Mouse (Mus musculus): ENCODE data around the gene Itga6. TPM values are rescaled to one million over a fixed set of nuclear protein-coding genes. Genes with fewer than 3 reads are reported as not detected.
"Not testable (repeated sequence)": the region's sequence is repeated elsewhere in the genome, so short reads cannot be mapped to it uniquely, and the experiment has no call there.

Gene Itga6
- polyA plus RNA-seq, 1 experiment from 2014 or later: 61.8 TPM

DNA sequence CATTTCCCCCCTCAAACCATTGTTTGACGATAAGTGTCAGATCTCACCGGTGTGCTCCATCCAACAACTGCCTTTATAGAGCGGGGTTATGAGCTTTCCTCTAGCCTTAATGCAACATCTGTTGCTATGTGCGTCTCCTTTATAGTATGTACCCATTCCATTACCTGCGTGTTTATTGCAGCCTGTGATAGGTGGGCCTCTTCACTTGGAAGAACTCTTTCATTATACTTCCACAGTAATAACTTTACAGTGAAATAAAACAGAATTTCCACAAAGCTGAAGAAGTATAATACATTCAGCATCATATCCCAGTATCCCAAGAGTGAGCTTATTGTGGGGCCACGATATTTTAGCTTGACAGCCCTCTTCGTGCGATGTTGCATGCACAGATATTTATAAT, 90.1 kb downstream of the Itga6 start:
- Histone ChIP-seq H3K36me3 (no peaks in the 10 kb centered on the region), H3K27me3 (replicated peaks) (no peaks in the 10 kb centered on the region), H3K27ac (no peak overlapping the region), H3K4me2 (no peak overlapping the region), H3K9ac (no peak overlapping the region), H3K9me3 (no peaks in the 10 kb centered on the region), H3K4me3 (replicated peaks) (no peak overlapping the region), H3K4me1 (no peaks in the 10 kb centered on the region)
- no peak for ATAC-seq (ENCODE audit: insufficient read depth, low FRiP score, low read depth)
- WGBS: 75% methylated on average over 8 of the region's 8 CpGs

DNA sequence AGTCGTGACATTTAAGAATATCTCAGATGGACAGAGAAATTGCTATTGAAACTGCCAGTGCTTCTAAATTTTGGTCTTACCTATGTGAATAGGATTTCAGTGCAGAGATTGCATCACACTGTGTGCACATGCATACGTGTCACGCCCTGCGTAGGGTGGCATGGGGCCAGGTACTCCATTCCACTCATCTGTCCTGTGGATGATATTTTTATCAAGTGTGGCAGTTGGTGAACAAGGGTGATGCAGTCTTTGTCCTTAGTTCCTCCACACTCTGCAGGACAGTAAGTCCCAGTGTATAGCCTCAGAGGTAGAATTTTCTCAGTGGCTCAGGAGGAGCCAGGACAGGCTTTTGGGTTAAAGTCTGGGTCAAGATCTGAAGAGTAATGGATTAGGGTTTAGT, 90.8 kb downstream of the Itga6 start:
- Histone ChIP-seq H3K9me3 (no peaks in the 10 kb centered on the region), H3K4me3 (replicated peaks) (no peak overlapping the region), H3K27me3 (replicated peaks) (no peaks in the 10 kb centered on the region), H3K9ac (no peak overlapping the region), H3K4me1 (no peaks in the 10 kb centered on the region), H3K36me3 (no peaks in the 10 kb centered on the region), H3K4me2 (no peak overlapping the region), H3K27ac (no peak overlapping the region)
- WGBS: 83% methylated on average over 4 of the region's 4 CpGs
- no peak for ATAC-seq (ENCODE audit: insufficient read depth, low FRiP score, low read depth)

DNA sequence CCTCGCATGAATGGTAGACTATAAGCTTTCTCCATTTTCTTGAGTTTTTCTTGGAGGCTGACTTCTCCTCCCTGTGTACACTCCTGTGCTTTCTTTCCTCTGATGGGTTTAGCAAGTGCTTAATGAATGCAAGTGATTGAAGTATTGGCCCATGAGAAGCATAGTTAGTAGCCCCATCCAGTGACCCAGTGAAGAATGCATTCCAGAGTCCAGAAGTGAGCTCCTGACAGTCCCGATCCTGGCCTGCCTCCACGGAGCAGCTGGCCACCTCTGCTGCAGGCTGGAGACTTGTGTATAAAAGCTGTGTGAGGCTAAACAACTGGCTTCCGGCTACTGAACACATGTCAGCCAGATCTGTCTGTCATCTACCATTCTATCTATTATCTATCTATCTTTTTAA, 91.8 kb downstream of the Itga6 start:
- WGBS: 46% methylated on average over 4 of the region's 4 CpGs
- no peaks in the 10 kb centered on the region for H3K27me3 ChIP-seq (replicated peaks)
- H3K27ac ChIP-seq: no peak overlapping the region
- no peaks in the 10 kb centered on the region for H3K36me3 ChIP-seq
- H3K4me3 ChIP-seq (replicated peaks): no peak overlapping the region
- H3K9ac ChIP-seq: no peak overlapping the region
- H3K9me3 ChIP-seq: no peaks in the 10 kb centered on the region
- no peak overlapping the region for H3K4me2 ChIP-seq
- ATAC-seq (ENCODE audit: insufficient read depth, low FRiP score, low read depth): no peak
- no peaks in the 10 kb centered on the region for H3K4me1 ChIP-seq

DNA sequence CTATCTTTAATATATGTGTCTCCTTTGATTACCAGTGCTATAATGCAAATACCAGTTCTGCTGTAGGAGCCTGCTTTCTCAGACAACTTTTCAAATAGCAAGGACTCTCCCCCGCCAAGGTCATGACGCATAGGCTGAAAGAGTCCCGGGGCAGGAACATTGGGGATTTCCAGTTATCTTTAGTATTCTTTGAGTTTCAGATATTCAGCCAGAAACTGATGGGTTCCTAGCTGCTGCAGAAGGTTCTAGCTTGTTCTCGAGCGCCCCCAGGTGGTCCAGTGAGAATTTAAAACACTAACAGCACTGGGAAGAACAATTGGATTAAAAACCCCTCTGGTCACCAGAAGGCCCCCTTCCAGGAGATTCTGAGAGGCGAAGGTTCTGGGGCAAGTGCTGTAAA, 92.4 kb downstream of the Itga6 start:
- H3K36me3 ChIP-seq: no peaks in the 10 kb centered on the region
- 30% methylated on average over 6 of the region's 6 CpGs for WGBS

DNA sequence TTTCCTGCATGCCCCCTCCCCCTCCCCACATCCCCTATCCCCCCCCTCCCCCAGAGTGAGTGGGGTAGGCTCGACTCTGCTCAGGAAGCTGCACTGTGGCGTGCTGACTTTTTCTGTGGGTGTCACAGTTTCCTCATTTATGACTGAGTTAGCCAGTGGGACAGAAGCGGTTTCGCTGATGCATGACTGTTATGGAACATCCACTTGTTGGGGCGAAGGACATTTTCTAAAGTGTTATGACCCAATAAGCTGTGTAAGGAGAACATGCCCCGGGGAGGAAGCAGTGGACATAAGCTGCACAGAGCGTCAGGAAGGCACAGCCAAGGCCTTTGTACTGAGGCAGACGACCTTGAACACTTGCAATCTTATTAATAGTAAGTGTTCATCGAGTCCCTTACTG, 97.9 kb downstream of the Itga6 start:
- Histone ChIP-seq H3K27me3 (replicated peaks) (no peaks in the 10 kb centered on the region), H3K36me3 (peaks cover 5% of the 10 kb centered on the region; the same call in 1 of the 2 replicates), H3K9ac (no peak overlapping the region), H3K4me2 (no peak overlapping the region), H3K4me1 (no peaks in the 10 kb centered on the region), H3K9me3 (no peaks in the 10 kb centered on the region), H3K4me3 (replicated peaks) (no peak overlapping the region), H3K27ac (no peak overlapping the region)
- no peak for ATAC-seq (ENCODE audit: insufficient read depth, low FRiP score, low read depth)
- 73% methylated on average over 9 of the region's 9 CpGs for WGBS

More for the DNA sequence above, 92.4 kb downstream of the Itga6 start:
- H3K4me2 ChIP-seq: no peak overlapping the region
- no peak overlapping the region for H3K4me3 ChIP-seq (replicated peaks)
- ATAC-seq (ENCODE audit: insufficient read depth, low FRiP score, low read depth): no peak
- no peak overlapping the region for H3K9ac ChIP-seq
- no peaks in the 10 kb centered on the region for H3K4me1 ChIP-seq
- H3K9me3 ChIP-seq: no peaks in the 10 kb centered on the region
- no peak overlapping the region for H3K27ac ChIP-seq
- H3K27me3 ChIP-seq (replicated peaks): no peaks in the 10 kb centered on the region

DNA sequence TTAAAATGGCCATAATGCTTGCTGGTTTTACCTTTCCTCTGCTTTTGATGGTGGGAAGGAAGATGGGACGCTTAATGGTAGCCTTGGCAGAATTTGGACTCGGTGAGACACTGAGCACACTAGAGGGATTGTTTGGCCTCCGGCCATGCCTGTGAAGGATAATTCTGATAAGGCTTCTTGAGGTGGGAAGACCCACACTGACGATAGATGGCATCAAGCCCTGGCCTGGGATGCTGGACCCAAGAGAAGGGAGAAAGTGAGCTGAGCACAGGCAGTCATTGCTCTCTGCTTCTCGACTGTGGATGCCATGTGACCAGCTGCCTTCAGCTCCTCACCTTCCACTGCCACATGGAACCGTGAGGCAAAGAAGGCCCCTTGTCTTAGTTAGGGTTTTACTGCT, 99.5 kb downstream of the Itga6 start:
- WGBS: 86% methylated on average over 6 of the region's 6 CpGs
- ATAC-seq (ENCODE audit: insufficient read depth, low FRiP score, low read depth): no peak
- H3K27ac ChIP-seq: no peak overlapping the region
- no peak overlapping the region for H3K9ac ChIP-seq
- H3K27me3 ChIP-seq (replicated peaks): no peaks in the 10 kb centered on the region
- H3K4me3 ChIP-seq (replicated peaks): no peak overlapping the region
- H3K9me3 ChIP-seq: no peaks in the 10 kb centered on the region
- peaks cover 5% of the 10 kb centered on the region; the same call in 1 of the 2 replicates for H3K36me3 ChIP-seq
- no peak overlapping the region for H3K4me2 ChIP-seq
- H3K4me1 ChIP-seq: no peaks in the 10 kb centered on the region

DNA sequence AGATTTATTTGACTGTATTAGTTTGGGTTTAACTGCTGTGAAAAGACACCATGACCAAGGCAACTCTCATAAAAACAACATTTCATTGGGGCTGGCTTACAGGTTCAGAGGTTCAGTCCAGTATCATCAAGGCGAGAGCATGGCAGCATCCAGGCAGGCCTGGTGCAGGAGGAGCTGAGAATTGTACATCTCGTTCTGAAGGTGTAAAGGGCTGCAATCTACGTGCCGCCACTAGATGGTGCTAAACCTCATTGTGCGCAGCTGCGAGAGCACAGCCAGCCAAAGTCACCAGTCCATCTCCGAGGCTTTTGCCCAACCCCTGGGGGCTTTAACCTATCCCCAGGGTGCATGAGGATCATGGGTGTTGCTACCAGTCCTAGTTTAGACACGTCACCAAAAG, 106.7 kb downstream of the Itga6 start:
- not testable (repeated sequence) for H3K36me3 ChIP-seq; H3K4me2 ChIP-seq; H3K4me3 ChIP-seq (replicated peaks); H3K9me3 ChIP-seq; ATAC-seq (ENCODE audit: insufficient read depth, low FRiP score, low read depth); H3K27me3 ChIP-seq (replicated peaks); H3K4me1 ChIP-seq; H3K27ac ChIP-seq; H3K9ac ChIP-seq
- WGBS: 2% methylated on average over 7 of the region's 8 CpGs

DNA sequence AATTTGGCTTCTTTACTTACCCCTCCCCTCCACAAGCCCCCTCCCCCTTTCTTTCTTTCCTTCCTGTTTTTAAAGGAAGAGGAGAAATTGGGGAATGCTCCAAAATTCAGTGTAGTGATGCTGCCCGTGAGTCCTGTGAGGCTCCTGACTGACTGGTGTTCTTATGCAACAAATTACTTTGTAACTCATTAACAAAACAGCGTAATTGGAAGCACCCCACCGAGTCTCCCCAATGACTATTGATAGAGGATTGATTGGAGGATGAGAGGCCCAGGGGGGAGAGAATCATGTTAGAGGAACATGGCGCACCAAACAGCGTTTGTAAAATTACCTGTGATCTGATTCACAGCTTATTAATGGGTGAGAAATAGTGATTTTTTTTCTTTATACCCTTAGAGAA, 109.7 kb downstream of the Itga6 start:
- Histone ChIP-seq H3K27ac (no peak overlapping the region), H3K9ac (no peak overlapping the region), H3K9me3 (no peaks in the 10 kb centered on the region), H3K4me3 (replicated peaks) (no peak overlapping the region), H3K27me3 (replicated peaks) (no peaks in the 10 kb centered on the region), H3K36me3 (no peaks in the 10 kb centered on the region), H3K4me2 (no peak overlapping the region), H3K4me1 (no peaks in the 10 kb centered on the region)
- WGBS: 77% methylated on average over 5 of the region's 5 CpGs
- no peak for ATAC-seq (ENCODE audit: insufficient read depth, low FRiP score, low read depth)

DNA sequence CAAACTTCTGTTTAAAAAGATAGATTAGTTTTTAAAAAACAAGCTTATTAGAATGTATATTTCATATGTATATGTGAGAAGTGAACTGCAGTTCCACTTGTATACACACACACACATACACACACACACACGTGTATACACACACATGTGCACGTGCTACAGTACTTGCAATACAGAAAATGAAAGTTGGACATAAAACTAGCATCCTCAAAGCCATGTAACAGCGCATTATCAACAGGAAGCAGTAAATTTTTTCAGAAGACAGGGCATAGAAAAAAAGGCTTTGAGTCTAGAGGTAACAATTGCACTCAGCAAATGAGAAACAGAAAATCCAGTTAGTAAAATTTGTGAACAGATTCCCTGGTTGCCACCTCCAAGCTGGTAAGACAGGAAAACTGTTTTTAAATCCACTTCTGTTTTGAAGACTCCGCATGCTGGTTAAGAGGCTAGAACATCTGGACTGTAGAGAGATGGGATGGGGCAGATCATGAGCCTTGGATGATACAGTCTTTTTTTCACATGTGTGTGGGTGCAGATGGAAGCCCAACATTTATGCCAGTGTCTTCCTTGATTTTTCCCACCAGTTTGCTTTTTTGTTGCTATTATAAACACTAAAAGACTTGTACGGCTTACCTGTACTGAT, 118.2 kb downstream of the Itga6 start:
- Histone ChIP-seq H3K4me3 (replicated peaks) (no peak overlapping the region), H3K4me1 (no peaks in the 10 kb centered on the region), H3K36me3 (no peaks in the 10 kb centered on the region), H3K4me2 (no peak overlapping the region), H3K9me3 (no peaks in the 10 kb centered on the region), H3K27me3 (replicated peaks) (no peaks in the 10 kb centered on the region), H3K27ac (no peak overlapping the region), H3K9ac (no peak overlapping the region)
- ATAC-seq (ENCODE audit: insufficient read depth, low FRiP score, low read depth): no peak
- 77% methylated on average over 5 of the region's 5 CpGs for WGBS

DNA sequence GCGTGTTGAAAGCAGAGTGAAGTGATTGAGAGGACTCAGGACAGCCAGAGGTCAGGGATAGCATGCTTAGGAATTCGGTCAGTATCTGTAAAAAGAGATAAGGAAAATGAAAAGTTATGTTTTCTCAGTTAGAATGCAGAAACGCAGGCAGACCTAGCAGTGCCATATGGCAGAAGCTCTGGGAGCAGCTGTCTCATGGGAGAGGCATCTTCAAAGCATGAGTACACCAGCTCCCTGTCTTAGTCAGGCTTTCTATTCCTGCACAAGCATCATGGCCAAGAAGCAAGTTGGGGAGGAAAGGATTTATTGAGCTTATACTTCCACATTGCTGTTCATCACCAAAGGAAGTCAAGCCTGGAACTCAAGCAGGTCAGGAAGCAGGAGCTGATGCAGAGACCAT, 119.6 kb downstream of the Itga6 start:
- WGBS: 38% methylated on average over 3 of the region's 3 CpGs
- H3K27me3 ChIP-seq (replicated peaks): no peaks in the 10 kb centered on the region
- no peaks in the 10 kb centered on the region for H3K36me3 ChIP-seq
- ATAC-seq (ENCODE audit: insufficient read depth, low FRiP score, low read depth): no peak
- no peaks in the 10 kb centered on the region for H3K4me1 ChIP-seq
- no peak overlapping the region for H3K4me2 ChIP-seq
- no peaks in the 10 kb centered on the region for H3K9me3 ChIP-seq
- H3K4me3 ChIP-seq (replicated peaks): no peak overlapping the region
- H3K27ac ChIP-seq: no peak overlapping the region
- no peak overlapping the region for H3K9ac ChIP-seq

DNA sequence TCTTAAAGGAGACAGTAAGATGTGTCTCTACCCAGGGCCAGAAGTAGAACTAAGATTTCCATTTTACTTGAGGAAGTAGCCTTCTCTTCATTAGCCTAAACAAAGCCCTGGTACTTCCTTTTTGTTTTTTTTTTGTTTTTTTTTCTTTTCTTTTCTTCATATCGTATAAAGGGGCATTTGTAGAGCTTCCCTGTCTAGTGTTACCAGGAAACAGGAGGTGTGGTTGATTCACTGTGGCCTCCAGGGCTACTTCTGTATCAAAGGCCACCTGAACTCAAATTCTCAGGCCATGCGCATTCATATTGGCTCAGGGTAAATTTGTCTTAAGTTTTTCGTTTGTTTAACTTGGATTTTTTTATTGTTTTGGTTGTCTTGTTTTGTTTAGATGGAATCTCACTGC, 120.5 kb downstream of the Itga6 start:
- Histone ChIP-seq H3K4me3 (replicated peaks) (no peak overlapping the region), H3K9me3 (no peaks in the 10 kb centered on the region), H3K27ac (no peak overlapping the region), H3K4me2 (no peak overlapping the region), H3K4me1 (no peaks in the 10 kb centered on the region), H3K27me3 (replicated peaks) (no peaks in the 10 kb centered on the region), H3K36me3 (no peaks in the 10 kb centered on the region), H3K9ac (no peak overlapping the region)
- ATAC-seq (ENCODE audit: insufficient read depth, low FRiP score, low read depth): no peak
- 64% methylated on average over 3 of the region's 3 CpGs for WGBS

DNA sequence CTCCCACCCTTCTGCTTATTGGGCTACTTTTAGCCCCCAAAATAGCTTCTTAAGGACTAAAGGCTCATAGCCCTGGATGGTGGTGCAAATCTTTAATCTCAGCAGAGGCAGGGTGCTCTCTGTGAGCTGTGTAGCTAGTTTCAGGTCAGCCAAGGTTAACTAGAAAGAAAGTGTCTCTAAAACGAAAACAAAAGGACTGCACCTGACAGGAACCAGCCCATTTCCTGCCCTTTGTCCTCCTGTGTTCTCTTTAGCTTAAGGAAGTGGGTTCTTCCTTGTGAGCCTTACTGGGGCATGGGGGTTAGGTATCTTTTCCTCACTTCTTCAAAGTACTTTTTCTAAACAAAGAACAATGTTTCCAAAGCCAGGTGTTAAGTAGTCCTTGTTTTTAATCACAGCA, 121.1 kb downstream of the Itga6 start:
- WGBS: 13% methylated on average over 1 of the region's 1 CpGs
- Histone ChIP-seq H3K36me3 (no peaks in the 10 kb centered on the region), H3K4me1 (no peaks in the 10 kb centered on the region), H3K27ac (peak overlapping the region; percentile 3; the same call in 1 of the 2 replicates), H3K9me3 (no peaks in the 10 kb centered on the region), H3K9ac (no peak overlapping the region), H3K4me3 (replicated peaks) (no peak overlapping the region), H3K4me2 (no peak overlapping the region), H3K27me3 (replicated peaks) (no peaks in the 10 kb centered on the region)
- ATAC-seq (ENCODE audit: insufficient read depth, low FRiP score, low read depth): no peak

DNA sequence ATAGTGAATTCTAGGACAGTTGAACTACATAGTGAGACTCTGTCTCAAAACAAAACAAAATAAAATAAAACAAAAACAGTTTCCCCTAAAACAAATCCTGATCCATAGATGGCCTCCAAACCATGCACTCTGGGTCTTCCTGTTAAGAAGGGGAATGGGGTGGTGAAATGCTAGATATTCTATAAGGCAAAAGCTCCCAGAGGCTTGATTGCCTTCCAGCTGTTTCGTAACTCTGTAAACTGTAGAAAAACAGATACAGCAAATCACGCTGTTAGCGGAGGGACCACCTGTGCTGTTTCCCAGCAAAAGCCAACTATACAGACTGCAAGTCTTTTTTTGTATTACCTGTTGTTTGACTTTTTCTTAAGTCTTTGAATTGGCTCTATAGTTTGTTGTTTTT, 121.6 kb downstream of the Itga6 start:
- H3K27ac ChIP-seq: no peak overlapping the region
- no peaks in the 10 kb centered on the region for H3K27me3 ChIP-seq (replicated peaks)
- no peak overlapping the region for H3K9ac ChIP-seq
- no peaks in the 10 kb centered on the region for H3K4me1 ChIP-seq
- H3K36me3 ChIP-seq: no peaks in the 10 kb centered on the region
- ATAC-seq (ENCODE audit: insufficient read depth, low FRiP score, low read depth): no peak
- no peak overlapping the region for H3K4me2 ChIP-seq
- 60% methylated on average over 3 of the region's 3 CpGs for WGBS
- no peaks in the 10 kb centered on the region for H3K9me3 ChIP-seq
- no peak overlapping the region for H3K4me3 ChIP-seq (replicated peaks)
